Mouse (Mus musculus) lung, postnatal 10 days (tissue): ENCODE results near the gene Fkbp10.

Source experiments
- DNase-seq: peaks from one replicate; pipeline ENCODE4 v3.0.0; 2021

Gene Fkbp10

GRCm38 (mm10) chr11:100414914-100415822, at the start of gene Fkbp10:
Fkbp10 (plus strand) TSS chr11:100415697.
- DNase-seq = peak; percentile 86

GRCm38 (mm10) chr11:100369145-100369544, 46.4 kb upstream of the Fkbp10 start:
- DNase-seq = no peak

GRCm38 (mm10) chr11:100369822-100370221, 45.7 kb upstream of the Fkbp10 start:
- DNase-seq = no peak

- DNase-seq = no peak
Observed at GRCm38 (mm10) chr11:100371981-100372558, 43.4 kb upstream of the Fkbp10 start.

GRCm38 (mm10) chr11:100375127-100375526, 40.4 kb upstream of the Fkbp10 start:
- no peak for DNase-seq

GRCm38 (mm10) chr11:100376005-100376404, 39.5 kb upstream of the Fkbp10 start:
- no peak for DNase-seq

- DNase-seq = peak; percentile 35
Observed at GRCm38 (mm10) chr11:100376746-100377389, 38.6 kb upstream of the Fkbp10 start.

- no peak for DNase-seq
Observed at GRCm38 (mm10) chr11:100377989-100378388, 37.5 kb upstream of the Fkbp10 start.

- DNase-seq = no peak
Observed at GRCm38 (mm10) chr11:100378446-100378845, 37.1 kb upstream of the Fkbp10 start.

GRCm38 (mm10) chr11:100379311-100379710, 36.2 kb upstream of the Fkbp10 start:
- DNase-seq = no peak

GRCm38 (mm10) chr11:100382682-100383081, 32.8 kb upstream of the Fkbp10 start:
- DNase-seq = peak; percentile 45

GRCm38 (mm10) chr11:100385016-100385415, 30.5 kb upstream of the Fkbp10 start:
- DNase-seq = no peak

- DNase-seq = peak; percentile 72
Observed at GRCm38 (mm10) chr11:100386586-100386985, 28.9 kb upstream of the Fkbp10 start.

GRCm38 (mm10) chr11:100387111-100387510, 28.4 kb upstream of the Fkbp10 start:
- no peak for DNase-seq

- DNase-seq = peak; percentile 88
Observed at GRCm38 (mm10) chr11:100387589-100388375, 27.7 kb upstream of the Fkbp10 start.

- DNase-seq = peak; percentile 85
Observed at GRCm38 (mm10) chr11:100388588-100388987, 26.9 kb upstream of the Fkbp10 start.

GRCm38 (mm10) chr11:100389931-100390445, 25.5 kb upstream of the Fkbp10 start:
- DNase-seq = peak; percentile 91

GRCm38 (mm10) chr11:100391081-100391883, 24.2 kb upstream of the Fkbp10 start:
- peak; percentile 94 for DNase-seq

- DNase-seq = no peak
Observed at GRCm38 (mm10) chr11:100391884-100392345, 23.6 kb upstream of the Fkbp10 start.

GRCm38 (mm10) chr11:100392958-100393357, 22.5 kb upstream of the Fkbp10 start:
- DNase-seq = no peak

GRCm38 (mm10) chr11:100393733-100394132, 21.8 kb upstream of the Fkbp10 start:
- no peak for DNase-seq
